Mouse (Mus musculus) MEL (cell line): ENCODE results near the gene Ptpa. TPM values are rescaled to one million over a fixed set of nuclear protein-coding genes. Genes with fewer than 3 reads are reported as not detected.
A peak's percentile ranks its signal among the peaks of the same experiment; 100 is the strongest.

Experiments
- DNase-seq: peaks from one replicate; pipeline ENCODE4 v3.0.0; 2011; ENCODE audit warnings: low read depth, low spot score
- H3K27ac ChIP-seq: 2 replicates; pipeline ENCODE4 v1.5.1; 2012; ENCODE audit warnings: low read depth, mild to moderate bottlenecking, control low read depth, low read length, moderate library complexity; ENCODE audit not compliant: control insufficient read depth
- H3K27me3 ChIP-seq, 2 experiments: fragments of 150-350 bp in 1 of 2; sonication (generic) in 1 of 2; 2 replicates each; pipeline ENCODE4 v1.6.1; 2012; ENCODE audit warnings: low read length in 2 of 2, mild to moderate bottlenecking in 2 of 2, improper control_type of control experiment in 1 of 2, moderate library complexity in 1 of 2; ENCODE audit not compliant: insufficient read depth in 2 of 2, control insufficient read depth in 1 of 2
- H3K36me3 ChIP-seq, 2 experiments: 2 replicates each; pipeline ENCODE4 v1.6.1; 2012 to 2014; ENCODE audit warnings: low read length in 2 of 2, improper control_type of control experiment in 1 of 2, inconsistent platforms in 1 of 2, mild to moderate bottlenecking in 1 of 2; ENCODE audit not compliant: insufficient read depth in 2 of 2, control insufficient read depth in 1 of 2
- H3K4me1 ChIP-seq, 2 experiments: fragments of 150-350 bp in 1 of 2; sonication (generic) in 1 of 2; 2 replicates each; pipeline ENCODE4 v1.6.1; 2012; ENCODE audit warnings: low read length in 2 of 2, improper control_type of control experiment in 1 of 2, mild to moderate bottlenecking in 1 of 2; ENCODE audit not compliant: insufficient read depth in 2 of 2, control insufficient read depth in 1 of 2
- H3K4me3 ChIP-seq, 2 experiments: fragments of 150-350 bp in 1 of 2; sonication (generic) in 1 of 2; 2 replicates each; pipeline ENCODE4 v1.5.1; 2012; ENCODE audit warnings: low read depth in 2 of 2, low read length in 2 of 2, mild to moderate bottlenecking in 2 of 2, moderate library complexity in 2 of 2, control low read depth in 1 of 2, improper control_type of control experiment in 1 of 2; ENCODE audit not compliant: control insufficient read depth in 1 of 2, insufficient read depth in 1 of 2
- H3K79me2 ChIP-seq: 2 replicates; pipeline ENCODE4 v1.6.1; 2012; ENCODE audit warnings: mild to moderate bottlenecking, low read length, moderate library complexity; ENCODE audit not compliant: control insufficient read depth, poor library complexity, insufficient read depth
- H3K9ac ChIP-seq: 2 replicates; pipeline ENCODE4 v1.6.1; 2012; ENCODE audit warnings: low read depth, mild to moderate bottlenecking, control low read depth, low read length, moderate library complexity; ENCODE audit not compliant: control insufficient read depth, poor library complexity, severe bottlenecking
- H3K9me3 ChIP-seq: fragments of 150-350 bp; sonication (generic); replicated peaks from 2 replicates; pipeline ENCODE4 v1.6.1; 2012; ENCODE audit warnings: mild to moderate bottlenecking, low read length, improper control_type of control experiment, moderate library complexity; ENCODE audit not compliant: insufficient read depth
- BHLHE40 ChIP-seq: IDR thresholded peaks from 2 replicates; pipeline ENCODE4 v1.6.1; 2012; ENCODE audit warnings: low read depth, mild to moderate bottlenecking, inconsistent platforms, low read length, improper control_type of control experiment, borderline replicate concordance
- CHD1 ChIP-seq: IDR thresholded peaks from 2 replicates; pipeline ENCODE4 v1.6.1; 2012; ENCODE audit warnings: low read depth, mild to moderate bottlenecking, inconsistent platforms, low read length, improper control_type of control experiment
- CTCF ChIP-seq, 3 experiments: IDR thresholded peaks in 2 of 3; conservative IDR thresholded peaks in 1 of 3; 2 replicates each; pipeline ENCODE4 v1.5.1; 2011 to 2012; ENCODE audit warnings: low read length in 3 of 3, low read depth in 2 of 3, mild to moderate bottlenecking in 2 of 3, improper control_type of control experiment in 1 of 3, inconsistent platforms in 1 of 3, mixed read lengths in 1 of 3, moderate library complexity in 1 of 3; ENCODE audit not compliant: control insufficient read depth in 1 of 3, insufficient read depth in 1 of 3, poor library complexity in 1 of 3, severe bottlenecking in 1 of 3
- EP300 ChIP-seq, 2 experiments: IDR thresholded peaks; 2 replicates each; pipeline ENCODE4 v1.6.1; 2011; ENCODE audit warnings: improper control_type of control experiment in 2 of 2, low read length in 2 of 2, low read depth in 1 of 2, mild to moderate bottlenecking in 1 of 2
- ETS1 ChIP-seq: IDR thresholded peaks from 2 replicates; pipeline ENCODE4 v1.6.1; 2012; ENCODE audit warnings: low read depth, mild to moderate bottlenecking, inconsistent platforms, low read length, improper control_type of control experiment, moderate library complexity
- JUND ChIP-seq: IDR thresholded peaks from 2 replicates; pipeline ENCODE4 v1.6.1; 2011; ENCODE audit warnings: low read depth, mild to moderate bottlenecking, improper control_type of control experiment, low read length
- KAT2A ChIP-seq: conservative IDR thresholded peaks from 2 replicates; pipeline ENCODE4 v1.6.1; 2012; ENCODE audit warnings: low read depth, low read length, improper control_type of control experiment, inconsistent platforms
- MAX ChIP-seq: IDR thresholded peaks from 2 replicates; pipeline ENCODE4 v1.6.1; 2011; ENCODE audit warnings: low read length, improper control_type of control experiment
- MAZ ChIP-seq: IDR thresholded peaks from 2 replicates; pipeline ENCODE4 v1.6.1; 2012; ENCODE audit warnings: low read depth, mild to moderate bottlenecking, inconsistent platforms, low read length, improper control_type of control experiment
- MEF2A ChIP-seq: IDR thresholded peaks from 2 replicates; pipeline ENCODE4 v1.6.1; 2014; ENCODE audit warnings: low read depth, mild to moderate bottlenecking, inconsistent platforms, low read length, improper control_type of control experiment; ENCODE audit not compliant: poor library complexity, insufficient replicate concordance, severe bottlenecking; ENCODE audit errors: extremely low read depth
- MXI1 ChIP-seq: IDR thresholded peaks from 2 replicates; pipeline ENCODE4 v1.6.1; 2011; ENCODE audit warnings: mild to moderate bottlenecking, low read depth, low read length, improper control_type of control experiment
- NELFE ChIP-seq: IDR thresholded peaks from 2 replicates; pipeline ENCODE4 v1.6.1; 2011; ENCODE audit warnings: low read depth, low read length, improper control_type of control experiment
- SIN3A ChIP-seq: IDR thresholded peaks from 2 replicates; pipeline ENCODE4 v1.6.1; 2012; ENCODE audit warnings: low read length, improper control_type of control experiment, inconsistent platforms
- UBTF ChIP-seq: IDR thresholded peaks from 2 replicates; pipeline ENCODE4 v1.6.1; 2012; ENCODE audit warnings: low read depth, mild to moderate bottlenecking, inconsistent platforms, low read length, improper control_type of control experiment, moderate library complexity, borderline replicate concordance; ENCODE audit not compliant: insufficient read depth
- ZMIZ1 ChIP-seq: IDR thresholded peaks from 2 replicates; pipeline ENCODE4 v1.6.1; 2012; ENCODE audit warnings: low read depth, mild to moderate bottlenecking, inconsistent platforms, low read length, improper control_type of control experiment, moderate library complexity
- ZNF384 ChIP-seq: IDR thresholded peaks from 2 replicates; pipeline ENCODE4 v1.6.1; 2012; ENCODE audit warnings: low read depth, mild to moderate bottlenecking, inconsistent platforms, low read length, improper control_type of control experiment
- polyA plus RNA-seq, 2 experiments: library from polyadenylated mRNA; stranded (reverse) in 1 of 2; unstranded in 1 of 2; fragments of >175 nt in 1 of 2; fragments of >200 nt in 1 of 2; gene quantifications; 2 replicates each; pipeline versions ENCODE4 v1.2.1 to v1.2.4; 2012; ENCODE audit warnings: low replicate concordance in 2 of 2, low read depth in 1 of 2; ENCODE audit not compliant: insufficient read length in 2 of 2, insufficient read depth in 1 of 2, missing spikeins in 1 of 2
- total RNA-seq: library from RNA; depleted of rRNA; stranded (reverse); fragments of 300-350 nt; gene quantifications from 2 replicates; pipeline ENCODE4 v1.2.3, GENCODE M21; 2012

Gene Ptpa
- total and polyA plus RNA-seq, 3 experiments = 159 to 382 TPM; not detected in 1

DNA sequence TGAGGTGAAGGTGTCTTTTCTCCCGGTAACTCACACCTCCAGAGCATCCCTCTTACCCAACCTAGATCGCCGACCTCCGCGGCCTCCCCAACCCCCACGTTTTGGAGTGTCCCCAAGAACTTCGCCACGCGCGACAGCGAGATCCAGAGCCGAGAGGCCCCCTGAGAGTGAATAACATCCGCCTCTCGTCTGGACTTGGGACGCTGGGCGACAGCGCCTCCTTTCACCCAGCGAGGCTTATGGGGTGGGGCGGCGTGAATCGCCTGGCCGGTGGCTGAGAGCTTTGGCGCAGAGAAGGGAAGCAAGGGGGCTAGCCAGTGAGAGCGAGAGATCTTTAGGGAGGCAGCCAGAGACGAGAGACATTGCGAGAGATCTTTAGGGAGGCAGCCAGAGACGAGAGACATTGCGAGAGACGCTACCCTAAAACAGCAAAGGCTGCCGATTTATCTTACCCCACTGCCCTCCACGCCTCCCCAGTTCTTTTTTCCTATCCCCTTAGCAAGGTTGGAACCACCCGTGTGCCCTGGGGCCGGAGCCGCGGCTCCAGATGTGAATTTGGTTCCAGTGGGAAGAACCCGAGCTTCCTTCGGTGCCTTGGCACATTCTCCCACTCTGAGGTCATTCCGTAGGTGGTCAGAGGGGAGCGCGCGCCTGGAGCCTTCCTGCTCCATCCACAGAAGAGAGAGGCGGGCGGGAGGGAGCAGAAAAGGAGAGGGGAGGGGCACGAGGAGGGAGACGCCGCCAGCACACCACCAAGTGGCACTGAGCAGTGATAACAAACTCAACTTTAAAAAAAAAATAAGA lies 54.5 kb downstream of the Ptpa start:
- Histone ChIP-seq H3K9ac (peak overlapping the region; percentile 57), H3K79me2 (no peaks in the 10 kb centered on the region), H3K4me1 (peaks cover 0 to 12% of the 10 kb centered on the region in 2 experiments; a peak in 3 of 4 replicates), H3K9me3 (no peaks in the 10 kb centered on the region), H3K27ac (no peak overlapping the region), H3K36me3 (peaks cover 0 to 5% of the 10 kb centered on the region in 2 experiments; a peak in 2 of 4 replicates)
- TF ChIP-seq CTCF (IDR thresholded peaks at IDR 0.05 in 2 of 3, conservative IDR thresholded peaks at IDR 0.05 in 1 of 3; ENCODE audit: control insufficient read depth in 1 of 3, insufficient read depth in 1 of 3, low read depth in 2 of 3, low read length in 3 of 3, poor library complexity in 1 of 3, severe bottlenecking in 1 of 3) (peak in 2 of 3 experiments; percentile 11 to 17; a peak in 2 of 6 replicates), ZMIZ1 (no peak), CHD1 (0 out of 2 replicates have a peak, but pooled peaks have one; percentile 61), SIN3A (peak; percentile 14; the same call in 1 of the 2 replicates), ETS1 (no peak), MXI1 (peak; percentile 32), ZNF384 (peak; percentile 85), MEF2A (no peak), MAX (0 out of 2 replicates have a peak, but pooled peaks have one; percentile 32), JUND (no peak), BHLHE40 (no peak), MAZ (peak; percentile 87)
- TF ChIP-seq, all 39 proteins: peak for 7
- Histone ChIP-seq H3K4me3 (peak overlapping the region; percentile 68 to 81), H3K27me3 (no peaks in the 10 kb centered on the region)
- peak; percentile 71 for DNase-seq

DNA sequence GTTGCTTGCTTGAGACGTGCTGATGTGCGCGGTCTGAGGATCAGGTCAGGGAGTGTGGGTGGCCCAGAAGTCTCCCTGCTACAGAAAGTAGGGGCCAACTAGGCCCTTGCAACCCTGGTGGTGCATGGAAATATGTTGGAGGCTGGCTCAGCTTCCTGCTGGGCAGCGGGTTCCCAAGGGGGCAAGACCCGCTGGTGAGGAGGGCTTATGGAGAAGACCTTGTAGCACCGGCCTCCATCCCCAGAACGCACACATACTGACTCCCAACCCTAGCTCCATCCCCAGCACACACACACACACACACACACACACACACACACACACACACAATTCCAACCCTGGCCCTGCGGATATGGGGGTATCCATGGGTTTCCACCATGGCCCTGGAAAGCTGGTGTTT lies 55.2 kb downstream of the Ptpa start:
- Histone ChIP-seq H3K9me3 (no peaks in the 10 kb centered on the region), H3K79me2 (no peaks in the 10 kb centered on the region), H3K9ac (peak overlapping the region; percentile 57), H3K27me3 (no peaks in the 10 kb centered on the region), H3K4me3 (peak overlapping the region; percentile 68 to 81), H3K36me3 (peaks cover 0 to 5% of the 10 kb centered on the region in 2 experiments; a peak in 2 of 4 replicates), H3K27ac (no peak overlapping the region), H3K4me1 (peaks cover 0 to 12% of the 10 kb centered on the region in 2 experiments; a peak in 3 of 4 replicates)
- TF ChIP-seq UBTF = no peak
- no peak for TF ChIP-seq EP300 (IDR thresholded peaks at IDR 0.05; ENCODE audit: low read depth in 1 of 2, low read length in 2 of 2)
- no peak for TF ChIP-seq KAT2A
- no peak for TF ChIP-seq NELFE
- no peak for TF ChIP-seq ZMIZ1
- DNase-seq = peak; percentile 55
